Mouse (Mus musculus) kidney, adult 11 months (tissue): ENCODE measurements around the gene Pla2g16.
A peak's percentile ranks its signal among the peaks of the same experiment; 100 is the strongest.

Source experiments
- DNase-seq: peaks from one replicate; pipeline ENCODE4 v3.0.0; 2022

Pla2g16 gene

DNA sequence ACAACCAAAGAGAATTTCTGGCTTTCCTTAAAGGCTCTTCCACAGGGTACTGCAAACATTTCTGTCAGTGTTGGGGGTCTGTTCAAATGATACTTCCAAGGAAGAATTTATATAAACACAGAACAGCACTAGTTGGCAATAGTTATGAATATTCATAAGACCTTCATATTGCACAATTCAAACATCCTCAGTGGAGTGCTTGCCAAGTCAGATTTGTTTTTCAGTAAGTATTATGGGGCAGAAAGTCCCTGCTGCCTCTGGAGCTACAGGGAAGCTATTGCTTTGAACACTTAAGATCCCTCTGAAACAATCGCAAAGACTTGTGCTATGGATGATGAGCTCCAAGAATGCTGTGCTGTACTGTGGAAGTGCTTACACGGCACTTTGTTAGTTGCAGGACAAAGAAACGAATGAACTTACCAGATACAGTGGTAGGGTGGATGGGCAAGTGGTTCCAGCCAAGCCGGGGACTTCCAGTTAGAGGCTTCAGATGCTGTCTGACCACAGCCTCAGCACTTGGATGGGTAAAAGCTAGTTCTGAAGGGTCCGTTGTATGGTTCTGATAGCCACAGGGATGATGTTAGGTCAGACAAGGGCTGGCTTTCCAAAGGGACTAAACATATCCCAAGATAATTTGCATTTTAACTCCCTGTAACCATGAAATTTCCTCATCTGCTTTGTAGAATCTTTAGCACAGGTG is 59.1 kb downstream of the Pla2g16 start:
- DNase-seq = no peak

DNA sequence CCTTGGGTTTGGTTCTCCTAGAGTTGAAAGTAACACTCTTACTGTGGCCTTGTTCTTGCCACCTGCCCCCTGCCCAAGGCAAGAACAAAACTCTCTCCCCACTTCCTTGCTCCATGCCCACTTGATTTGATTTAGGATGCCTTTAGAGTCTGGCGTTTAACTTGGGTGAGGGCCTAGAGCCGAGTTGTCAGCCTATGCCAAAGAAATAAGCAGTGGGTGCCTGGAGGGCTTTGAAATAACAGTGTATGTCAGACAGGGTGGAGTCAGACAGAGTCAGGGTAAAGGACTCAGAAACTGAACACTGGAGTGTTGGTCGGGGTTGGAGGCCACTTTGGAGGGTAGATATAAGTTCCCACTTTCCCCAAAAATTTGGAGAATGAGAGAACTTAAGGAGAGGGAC is 59.8 kb downstream of the Pla2g16 start:
- DNase-seq = no peak

DNA sequence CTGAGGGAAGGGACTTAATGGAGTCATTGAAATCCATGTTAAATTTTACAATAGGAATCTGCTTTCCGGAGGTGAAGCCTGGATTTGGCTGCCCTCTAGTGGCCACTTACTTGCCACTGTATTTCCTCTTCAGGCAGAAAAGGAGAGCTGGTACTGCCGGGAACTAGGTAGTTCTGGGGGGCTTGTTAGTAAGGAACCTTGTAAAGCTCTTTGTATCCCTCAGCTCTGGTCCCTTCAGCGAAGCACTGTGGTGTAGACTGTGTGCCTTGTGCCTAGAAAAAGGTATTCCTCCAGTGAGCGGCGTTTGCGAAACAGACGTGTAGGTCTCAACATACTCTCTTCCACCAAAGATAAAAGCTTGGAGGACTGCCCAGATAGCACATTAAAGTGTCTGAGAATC is 60.4 kb downstream of the Pla2g16 start:
- peak; percentile 45 for DNase-seq

DNA sequence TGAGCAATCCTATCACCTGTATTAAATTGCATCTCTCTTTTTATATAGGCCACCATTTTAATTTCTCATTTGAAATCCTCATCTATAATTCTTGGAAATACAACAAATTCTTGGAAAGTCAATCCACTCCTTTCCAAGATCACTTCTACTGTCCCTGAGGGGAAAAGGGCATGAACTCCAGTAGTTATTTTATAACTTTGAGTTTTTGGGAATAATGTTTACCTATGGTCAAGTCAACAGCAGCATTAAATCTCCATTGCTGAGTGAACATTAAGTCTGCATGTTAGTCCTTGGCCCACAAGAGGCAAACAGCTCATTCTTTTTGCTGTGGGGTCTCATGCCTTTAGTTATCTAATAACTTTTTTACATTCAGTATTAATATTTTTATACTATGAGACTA is 75.8 kb downstream of the Pla2g16 start:
- no peak for DNase-seq

DNA sequence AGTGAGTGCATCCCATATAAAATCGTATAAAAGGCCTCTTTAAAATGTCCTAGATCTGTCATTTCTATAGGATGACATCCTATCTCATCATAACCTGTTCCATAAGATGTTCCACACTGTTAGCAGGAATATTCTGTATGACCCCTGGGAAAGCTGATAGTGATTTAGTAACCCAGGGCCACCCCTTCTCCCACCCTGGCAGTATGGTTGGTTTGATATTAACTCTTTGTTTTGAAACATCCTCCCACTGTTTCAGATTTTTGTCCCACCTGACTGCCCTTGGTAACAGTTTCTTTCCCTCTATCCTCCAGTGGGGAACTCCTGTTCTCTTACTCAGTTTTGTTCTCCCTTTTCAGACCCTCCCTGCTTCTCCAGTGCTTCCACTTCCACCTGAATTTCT is 76.5 kb downstream of the Pla2g16 start:
- DNase-seq = no peak
